Mouse (Mus musculus) stomach, postnatal 0 days (tissue): ENCODE results near the gene Cfi.

Experiments used
- CTCF ChIP-seq: IDR thresholded peaks from 2 replicates; pipeline ENCODE4 v1.5.1; 2016; ENCODE audit warnings: antibody characterized with exemption, low read depth, mild to moderate bottlenecking, moderate library complexity
- EP300 ChIP-seq: optimal IDR thresholded peaks from 2 replicates; pipeline ENCODE3; 2016; ENCODE audit warnings: antibody characterized with exemption

- TF ChIP-seq CTCF, result peak; percentile 82
- TF ChIP-seq EP300, result no peak
These were observed 28.0 kb downstream of the Cfi start for GRCm38 (mm10) chr3:129863698-129864097.
